Mouse (Mus musculus) myocyte (in vitro differentiated cells): ENCODE measurements around the gene Fads1. TPM values are rescaled to one million over a fixed set of nuclear protein-coding genes. Genes with fewer than 3 reads are reported as not detected.
A peak's percentile ranks its signal among the peaks of the same experiment; 100 is the strongest.

ENCODE experiments used
- H3K27me3 ChIP-seq: one replicate; pipeline ENCODE4 v1.6.1; 2011; ENCODE audit not compliant: control insufficient read depth, insufficient read depth, insufficient read length
- H3K36me3 ChIP-seq: one replicate; pipeline ENCODE4 v1.6.1; 2011; ENCODE audit not compliant: control insufficient read depth, insufficient read depth
- H3K4me2 ChIP-seq: one replicate; pipeline ENCODE4 v1.6.1; 2011; ENCODE audit warnings: low read depth, control low read depth
- H3K4me3 ChIP-seq: one replicate; pipeline ENCODE4 v1.5.1; 2011; ENCODE audit warnings: mild to moderate bottlenecking, control low read depth, moderate library complexity
- H3K79me2 ChIP-seq: one replicate; pipeline ENCODE4 v1.6.1; 2011; ENCODE audit not compliant: control insufficient read depth, insufficient read depth
- H3ac ChIP-seq: one replicate; pipeline ENCODE4 v1.6.1; 2011; ENCODE audit not compliant: control insufficient read depth, insufficient read length
- CEBPB ChIP-seq: IDR thresholded peaks from 2 replicates; pipeline ENCODE4 v1.6.1; 2011; ENCODE audit warnings: mild to moderate bottlenecking, moderate library complexity; ENCODE audit not compliant: poor library complexity, insufficient read depth, severe bottlenecking
- E2F4 ChIP-seq: IDR thresholded peaks from one replicate; pipeline ENCODE4 v1.6.1; 2011; ENCODE audit warnings: mild to moderate bottlenecking, control low read depth, moderate library complexity; ENCODE audit not compliant: insufficient read depth
- MAX ChIP-seq: IDR thresholded peaks from one replicate; pipeline ENCODE4 v1.6.1; 2011; ENCODE audit warnings: low read depth, mild to moderate bottlenecking, control low read depth
- MYOD1 ChIP-seq, 3 experiments: IDR thresholded peaks; one replicate each; pipeline ENCODE4 v1.6.1; 2011; ENCODE audit warnings: control low read depth in 2 of 3, low read depth in 2 of 3, mild to moderate bottlenecking in 2 of 3, moderate library complexity in 1 of 3; ENCODE audit not compliant: insufficient read length in 2 of 3, control insufficient read depth in 1 of 3
- MYOG ChIP-seq, 3 experiments: IDR thresholded peaks; one replicate each; pipeline ENCODE4 v1.6.1; 2011; ENCODE audit warnings: control low read depth in 2 of 3, low read depth in 2 of 3, mild to moderate bottlenecking in 2 of 3; ENCODE audit not compliant: insufficient read length in 2 of 3, control insufficient read depth in 1 of 3, insufficient read depth in 1 of 3
- POLR2A ChIP-seq: IDR thresholded peaks from one replicate; pipeline ENCODE4 v1.6.1; 2011; ENCODE audit warnings: low read depth, mild to moderate bottlenecking, control low read depth, moderate library complexity; ENCODE audit not compliant: insufficient read length
- POLR2AphosphoS2 ChIP-seq: IDR thresholded peaks from one replicate; pipeline ENCODE4 v1.6.1; 2011; ENCODE audit warnings: low read depth, control low read depth; ENCODE audit not compliant: insufficient read length
- REST ChIP-seq: IDR thresholded peaks from one replicate; pipeline ENCODE4 v1.6.1; 2011; ENCODE audit warnings: mild to moderate bottlenecking, control low read depth, moderate library complexity; ENCODE audit not compliant: insufficient read depth, insufficient read length
- SRF ChIP-seq: IDR thresholded peaks from one replicate; pipeline ENCODE4 v1.6.1; 2011; ENCODE audit warnings: low read depth; ENCODE audit not compliant: control insufficient read depth, insufficient read length
- TCF12 ChIP-seq: IDR thresholded peaks from one replicate; pipeline ENCODE4 v1.6.1; 2011; ENCODE audit warnings: mild to moderate bottlenecking, control low read depth; ENCODE audit not compliant: poor library complexity, insufficient read depth, severe bottlenecking
- TCF3 ChIP-seq: IDR thresholded peaks from one replicate; pipeline ENCODE4 v1.6.1; 2011; ENCODE audit warnings: low read depth, control low read depth; ENCODE audit not compliant: insufficient read length
- USF1 ChIP-seq: IDR thresholded peaks from one replicate; pipeline ENCODE4 v1.6.1; 2011; ENCODE audit warnings: low read depth, mild to moderate bottlenecking, control low read depth, moderate library complexity
- polyA plus RNA-seq: library from polyadenylated mRNA; unstranded; fragments of >200 nt; fragmentation: generic; extraction: Trizol; gene quantifications from one replicate; pipeline ENCODE4 v1.2.1, GENCODE M21; 2012; ENCODE audit warnings: missing spikeins

The Fads1 gene
- polyA plus RNA-seq, 1 experiment = 120 TPM

GRCm38 (mm10) chr19:10239975-10240653 lies 57.4 kb downstream of the Fads1 start:
- H3ac ChIP-seq = no peak overlapping the region
- no peak for TF ChIP-seq SRF
- no peak for TF ChIP-seq REST
- no peak for TF ChIP-seq MYOD1 (IDR thresholded peaks at IDR 0.05; ENCODE audit: control insufficient read depth in 1 of 3, insufficient read length in 2 of 3, low read depth in 2 of 3)
- H3K4me3 ChIP-seq = peak overlapping the region; percentile 5
- peaks cover 4% of the 10 kb centered on the region for H3K27me3 ChIP-seq
- H3K79me2 ChIP-seq = no peaks in the 10 kb centered on the region
- H3K36me3 ChIP-seq = no peaks in the 10 kb centered on the region
- peak overlapping the region; percentile 53 for H3K4me2 ChIP-seq

- Histone ChIP-seq H3K79me2 (no peaks in the 10 kb centered on the region), H3K36me3 (no peaks in the 10 kb centered on the region), H3K4me2 (peak within 1 kb of the TSS; percentile 53), H3ac (no peak within 1 kb of the TSS), H3K4me3 (peak within 1 kb of the TSS; percentile 5), H3K27me3 (no peaks in the 10 kb centered on the region)
- TF ChIP-seq POLR2AphosphoS2 (no peak), MYOG (IDR thresholded peaks at IDR 0.05; ENCODE audit: control insufficient read depth in 1 of 3, insufficient read depth in 1 of 3, insufficient read length in 2 of 3, low read depth in 2 of 3) (peak in 1 of 3 experiments; percentile 29)
These were observed 58.1 kb downstream of the Fads1 start, which contains the start of gene Myrf for GRCm38 (mm10) chr19:10240654-10241305. Myrf (minus strand) TSS chr19:10240748.

- Histone ChIP-seq H3K4me3 (no peak overlapping the region), H3K4me2 (no peak overlapping the region), H3K79me2 (no peaks in the 10 kb centered on the region), H3ac (no peak overlapping the region), H3K27me3 (no peaks in the 10 kb centered on the region), H3K36me3 (no peaks in the 10 kb centered on the region)
- TF ChIP-seq USF1 (no peak), MAX (no peak), TCF3 (no peak), SRF (no peak), MYOD1 (IDR thresholded peaks at IDR 0.05; ENCODE audit: control insufficient read depth in 1 of 3, insufficient read length in 2 of 3, low read depth in 2 of 3) (no peak), REST (no peak), TCF12 (no peak), POLR2AphosphoS2 (no peak), POLR2A (no peak), E2F4 (no peak), MYOG (IDR thresholded peaks at IDR 0.05; ENCODE audit: control insufficient read depth in 1 of 3, insufficient read depth in 1 of 3, insufficient read length in 2 of 3, low read depth in 2 of 3) (no peak), CEBPB (no peak)
These were observed 60.2 kb downstream of the Fads1 start for GRCm38 (mm10) chr19:10242916-10243315.

GRCm38 (mm10) chr19:10244183-10244582 lies 61.5 kb downstream of the Fads1 start:
- Histone ChIP-seq H3K79me2 (no peaks in the 10 kb centered on the region), H3K36me3 (no peaks in the 10 kb centered on the region), H3ac (no peak overlapping the region), H3K4me2 (no peak overlapping the region), H3K27me3 (no peaks in the 10 kb centered on the region), H3K4me3 (no peak overlapping the region)
- no peak for TF ChIP-seq CEBPB
- peak; percentile 45 for TF ChIP-seq POLR2AphosphoS2
- TF ChIP-seq TCF12 = no peak
- TF ChIP-seq E2F4 = no peak

Other genes starting within 250 kb of the Fads1 start
- 6,603 TPM for gene Fth1, start 202.3 kb upstream of the Fads1 start, polyA plus RNA-seq
- 6.6 TPM for gene Best1, start 181.3 kb upstream of the Fads1 start, polyA plus RNA-seq
- 15.2 TPM for gene Rab3il1, start 181.2 kb upstream of the Fads1 start, polyA plus RNA-seq
- 557 TPM for gene Fads3, start 141.3 kb upstream of the Fads1 start, polyA plus RNA-seq
- gene Fads2, start 81.1 kb upstream of the Fads1 start, polyA plus RNA-seq = 157 TPM
- 291 TPM for gene Tmem258, start 21.1 kb downstream of the Fads1 start, polyA plus RNA-seq
- gene Fen1, start 21.3 kb downstream of the Fads1 start, polyA plus RNA-seq = 14.1 TPM
- gene Myrf, start 57.9 kb downstream of the Fads1 start, polyA plus RNA-seq = 1.5 TPM
- gene Dagla, start 122.0 kb downstream of the Fads1 start, polyA plus RNA-seq = 9.6 TPM
- gene Syt7, start 206.2 kb downstream of the Fads1 start, polyA plus RNA-seq = 0.42 TPM